Mouse (Mus musculus) testis, adult 2 months (tissue): Measurements from ENCODE around the gene Hes5. TPM values are rescaled to one million over a fixed set of nuclear protein-coding genes. Genes with fewer than 3 reads are reported as not detected.

Experiments used
- H3K27ac ChIP-seq: fragments of 200-500 bp; 2 replicates; pipeline ENCODE4 v1.5.1; 2012; ENCODE audit warnings: low read depth, low read length; ENCODE audit not compliant: control insufficient read depth, insufficient read depth
- H3K27me3 ChIP-seq: fragments of 200-500 bp; 2 replicates; pipeline ENCODE4 v1.6.1; 2012; ENCODE audit warnings: mild to moderate bottlenecking, low read length, moderate library complexity; ENCODE audit not compliant: control insufficient read depth, insufficient read depth
- H3K36me3 ChIP-seq: fragments of 200-500 bp; 2 replicates; pipeline ENCODE4 v1.6.1; 2012; ENCODE audit warnings: mild to moderate bottlenecking, low read length; ENCODE audit not compliant: control insufficient read depth, insufficient read depth
- H3K4me1 ChIP-seq: fragments of 200-500 bp; 2 replicates; pipeline ENCODE4 v1.6.1; 2012; ENCODE audit warnings: low read length; ENCODE audit not compliant: control insufficient read depth, insufficient read depth
- H3K4me3 ChIP-seq: fragments of 200-500 bp; 2 replicates; pipeline ENCODE4 v1.5.1; 2012; ENCODE audit warnings: low read depth, mild to moderate bottlenecking, low read length, moderate library complexity, mixed read lengths; ENCODE audit not compliant: control insufficient read depth
- CTCF ChIP-seq: fragments of 200-500 bp; IDR thresholded peaks from 2 replicates; pipeline ENCODE4 v1.5.1; 2012; ENCODE audit warnings: low read depth, mild to moderate bottlenecking, inconsistent platforms, low read length, moderate library complexity; ENCODE audit not compliant: control insufficient read depth, insufficient read depth, insufficient replicate concordance
- POLR2A ChIP-seq: fragments of 200-500 bp; IDR thresholded peaks from 2 replicates; pipeline ENCODE4 v1.6.1; 2012; ENCODE audit warnings: low read depth, mild to moderate bottlenecking, inconsistent platforms, low read length, moderate library complexity; ENCODE audit not compliant: control insufficient read depth
- polyA plus RNA-seq: library from polyadenylated mRNA; depleted of rRNA; stranded (reverse); fragments of >200 nt; gene quantifications from 2 replicates; pipeline ENCODE4 v1.2.3, GENCODE M21; 2012

The Hes5 gene
- polyA plus RNA-seq, 1 experiment: 0.57 TPM

DNA sequence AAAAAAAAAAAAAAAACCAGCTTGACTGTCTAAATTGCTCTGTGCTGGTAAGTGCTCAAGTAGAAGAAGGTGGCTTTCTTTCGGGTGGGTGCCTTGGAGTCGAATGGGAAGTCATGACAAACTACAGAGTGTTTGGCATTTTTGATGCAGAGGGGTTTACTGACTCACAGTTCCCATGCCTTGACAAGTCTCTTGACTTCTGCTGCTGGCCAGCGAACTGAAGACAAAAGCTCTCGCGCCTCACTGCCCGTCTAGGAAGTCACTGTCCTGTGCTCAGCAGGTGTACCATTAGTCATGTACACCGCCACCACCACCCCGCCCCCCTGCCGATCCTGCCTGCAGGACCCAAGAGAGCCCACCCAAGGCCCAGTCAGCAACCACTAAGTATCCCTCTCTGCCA, 4.1 kb upstream of the Hes5 start:
- H3K27me3 ChIP-seq: 0 out of 2 replicates have a peak, but pooled peaks cover 2% of the 10 kb centered on the region
- peaks cover 29% of the 10 kb centered on the region for H3K4me1 ChIP-seq
- no peak for TF ChIP-seq CTCF
- no peak for TF ChIP-seq POLR2A
- H3K36me3 ChIP-seq: no peaks in the 10 kb centered on the region
- H3K4me3 ChIP-seq: no peak overlapping the region
- no peak overlapping the region for H3K27ac ChIP-seq

DNA sequence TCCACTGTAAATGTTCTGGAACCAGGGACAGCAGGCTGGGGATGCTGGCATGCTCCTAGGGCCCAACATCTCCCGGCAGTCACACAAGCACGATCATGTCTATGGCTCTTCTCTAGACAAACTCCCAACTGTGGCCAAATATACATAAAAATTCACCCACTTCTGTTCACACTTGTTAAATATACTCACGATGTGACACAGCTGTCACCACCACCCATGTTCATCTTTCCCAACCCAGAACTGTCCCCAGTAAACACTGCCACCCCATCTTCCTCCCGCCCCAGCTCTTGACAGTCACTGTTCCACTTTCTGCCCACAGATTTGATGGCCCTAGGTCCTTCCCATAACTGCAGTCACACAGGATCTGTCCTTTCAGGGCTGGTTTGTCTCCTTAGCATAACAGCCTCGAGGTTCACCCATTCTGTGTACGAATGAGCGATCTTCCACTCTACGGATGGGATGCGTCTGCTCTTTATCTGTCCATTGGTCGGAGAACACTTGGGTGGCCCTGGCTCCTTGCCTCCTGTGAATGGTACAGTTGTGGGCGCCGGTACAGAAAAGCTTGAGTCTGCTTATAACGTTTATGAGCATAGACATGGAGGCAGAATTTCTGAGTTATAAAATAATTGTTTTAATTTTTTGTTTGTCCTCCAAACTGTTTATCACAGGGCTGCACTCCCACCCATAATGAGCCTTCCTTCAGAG, 3.3 kb upstream of the Hes5 start:
- TF ChIP-seq CTCF (no peak), POLR2A (no peak)
- H3K4me3 ChIP-seq: no peak overlapping the region
- H3K27ac ChIP-seq: no peak overlapping the region
- H3K27me3 ChIP-seq: 0 out of 2 replicates have a peak, but pooled peaks cover 2% of the 10 kb centered on the region
- H3K36me3 ChIP-seq: no peaks in the 10 kb centered on the region
- H3K4me1 ChIP-seq: peaks cover 36% of the 10 kb centered on the region

DNA sequence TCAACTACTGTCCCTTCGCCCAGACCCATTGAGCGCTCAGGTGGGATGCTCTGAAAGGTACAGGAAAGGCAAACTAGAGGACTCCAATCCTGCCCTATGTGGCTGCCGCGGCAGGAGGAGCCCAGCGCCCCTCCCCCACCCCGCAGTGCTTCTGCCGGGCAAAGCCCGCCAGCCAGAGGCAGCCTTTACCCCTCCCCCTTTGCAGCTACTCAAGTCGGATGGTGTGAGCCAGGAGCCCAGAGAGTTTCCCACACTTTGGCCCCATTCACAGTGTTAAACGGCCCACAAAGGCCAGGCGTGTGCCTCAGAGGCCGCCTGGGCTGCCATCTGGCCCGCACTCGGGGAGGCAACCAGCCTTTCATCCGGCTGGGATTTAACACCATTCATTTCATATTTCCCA, 2.6 kb upstream of the Hes5 start:
- no peak overlapping the region for H3K4me3 ChIP-seq
- TF ChIP-seq CTCF: no peak
- no peak for TF ChIP-seq POLR2A
- H3K4me1 ChIP-seq: peaks cover 35% of the 10 kb centered on the region
- 0 out of 2 replicates have a peak, but pooled peaks cover 2% of the 10 kb centered on the region for H3K27me3 ChIP-seq
- no peak overlapping the region for H3K27ac ChIP-seq
- no peaks in the 10 kb centered on the region for H3K36me3 ChIP-seq

DNA sequence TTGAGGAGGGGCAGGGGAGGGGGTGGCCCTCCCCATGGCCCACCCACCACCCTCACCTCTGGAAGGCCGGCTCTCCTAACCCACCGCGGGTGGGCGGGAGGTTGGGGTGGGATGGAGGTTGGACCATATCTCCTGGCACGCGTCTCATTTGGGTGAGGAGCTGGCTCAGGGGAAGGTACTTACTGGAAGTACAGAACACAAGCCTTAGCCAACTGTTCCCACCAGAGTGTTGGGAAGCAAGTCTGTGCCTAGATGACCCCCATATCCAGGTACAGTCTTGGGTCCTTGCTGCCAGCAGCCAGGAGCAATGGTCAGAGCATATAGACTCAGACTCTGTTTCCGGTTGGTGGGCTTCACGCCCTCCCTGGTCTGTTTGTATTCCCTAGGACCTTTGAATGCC, 2.1 kb upstream of the Hes5 start:
- Histone ChIP-seq H3K4me1 (peaks cover 38% of the 10 kb centered on the region), H3K27ac (no peak overlapping the region), H3K36me3 (no peaks in the 10 kb centered on the region), H3K27me3 (0 out of 2 replicates have a peak, but pooled peaks cover 2% of the 10 kb centered on the region), H3K4me3 (no peak overlapping the region)
- TF ChIP-seq POLR2A (no peak), CTCF (no peak)

DNA sequence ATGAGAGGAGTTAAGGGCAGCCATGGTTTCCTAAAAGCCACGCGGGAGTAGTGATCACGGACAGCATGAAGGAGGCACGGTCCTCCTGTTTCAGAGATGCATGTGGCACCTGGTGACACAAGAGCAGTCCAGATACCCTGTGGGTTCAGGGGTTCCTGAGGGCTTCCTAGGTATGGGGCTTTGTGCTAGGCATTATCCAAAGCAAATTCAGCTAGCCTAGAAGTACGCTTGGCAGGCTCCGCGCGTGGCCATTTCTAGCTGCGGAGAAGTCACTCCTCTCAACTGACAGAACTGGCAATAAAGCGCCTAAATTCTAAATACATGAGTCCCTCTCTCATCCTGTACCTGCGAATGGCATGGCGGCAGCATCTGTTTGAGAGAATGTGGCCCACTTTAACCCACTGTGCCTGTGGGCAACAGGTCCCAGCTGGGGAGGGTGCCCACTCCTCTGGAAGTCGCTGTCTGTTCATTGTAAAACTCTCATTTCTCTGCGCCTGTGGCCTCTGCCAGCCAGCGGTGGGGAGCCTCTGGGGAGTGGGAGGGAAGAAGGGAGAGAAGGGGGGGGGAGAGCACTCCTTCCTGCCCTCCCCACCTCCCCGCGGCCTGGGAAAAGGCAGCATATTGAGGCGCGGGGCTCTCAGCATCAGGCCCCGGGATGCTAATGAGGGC, 568 bp upstream of the Hes5 start:
- H3K4me3 ChIP-seq: peak overlapping the region; percentile 74
- TF ChIP-seq POLR2A (no peak), CTCF (no peak)
- 0 out of 2 replicates have a peak, but pooled peaks cover 2% of the 10 kb centered on the region for H3K27me3 ChIP-seq
- no peak overlapping the region for H3K27ac ChIP-seq
- H3K4me1 ChIP-seq: peaks cover 39% of the 10 kb centered on the region
- no peaks in the 10 kb centered on the region for H3K36me3 ChIP-seq

DNA sequence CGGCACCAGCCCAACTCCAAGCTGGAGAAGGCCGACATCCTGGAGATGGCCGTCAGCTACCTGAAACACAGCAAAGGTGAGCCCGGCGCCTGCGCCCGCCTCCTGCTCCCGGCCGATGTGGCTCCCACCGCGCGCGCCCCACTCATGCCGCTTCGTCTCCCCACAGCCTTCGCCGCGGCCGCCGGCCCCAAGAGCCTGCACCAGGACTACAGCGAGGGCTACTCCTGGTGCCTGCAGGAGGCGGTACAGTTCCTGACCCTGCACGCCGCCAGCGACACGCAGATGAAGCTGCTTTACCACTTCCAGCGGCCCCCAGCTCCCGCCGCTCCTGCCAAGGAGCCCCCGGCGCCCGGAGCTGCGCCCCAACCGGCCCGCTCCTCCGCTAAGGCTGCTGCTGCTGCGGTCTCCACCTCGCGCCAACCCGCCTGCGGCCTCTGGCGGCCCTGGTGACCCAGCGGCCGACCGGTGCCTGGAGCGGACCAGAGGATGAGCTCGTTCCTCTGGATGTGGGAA, 559 bp downstream of the Hes5 start:
- TF ChIP-seq CTCF: no peak
- TF ChIP-seq POLR2A: no peak
- Histone ChIP-seq H3K27me3 (0 out of 2 replicates have a peak, but pooled peaks cover 2% of the 10 kb centered on the region), H3K4me1 (peaks cover 41% of the 10 kb centered on the region), H3K27ac (no peak overlapping the region), H3K36me3 (no peaks in the 10 kb centered on the region), H3K4me3 (peak overlapping the region; percentile 74)

DNA sequence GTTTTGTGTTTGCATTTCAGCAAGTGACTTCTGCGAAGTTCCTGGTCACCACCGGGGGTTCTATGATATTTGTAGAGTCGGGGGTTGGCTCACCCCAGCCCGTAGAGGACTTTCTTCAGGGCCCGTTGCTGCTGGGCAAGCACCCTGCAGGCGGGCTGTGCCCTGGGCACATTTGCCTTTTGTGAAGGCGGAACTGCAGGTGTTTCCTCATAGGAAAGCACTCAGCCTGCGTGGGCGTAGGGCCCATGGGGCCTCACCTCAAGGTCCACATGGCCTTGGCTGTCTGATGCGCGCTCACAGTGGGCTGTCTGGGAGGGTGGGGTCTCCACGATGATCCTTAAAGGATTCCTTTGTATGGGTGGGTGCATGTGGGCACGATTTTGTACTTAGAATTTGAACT, 1.2 kb downstream of the Hes5 start:
- peak overlapping the region; percentile 74 for H3K4me3 ChIP-seq

More for the DNA sequence above, 1.2 kb downstream of the Hes5 start:
- no peak for TF ChIP-seq CTCF
- TF ChIP-seq POLR2A: 0 out of 2 replicates have a peak, but pooled peaks have one; percentile 19
- 0 out of 2 replicates have a peak, but pooled peaks cover 2% of the 10 kb centered on the region for H3K27me3 ChIP-seq
- no peak overlapping the region for H3K27ac ChIP-seq
- H3K4me1 ChIP-seq: peaks cover 41% of the 10 kb centered on the region
- no peaks in the 10 kb centered on the region for H3K36me3 ChIP-seq
